Mouse (Mus musculus) forebrain, embryonic 14.5 days (tissue): ENCODE measurements around the gene Rhot1. TPM values are rescaled to one million over a fixed set of nuclear protein-coding genes. Genes with fewer than 3 reads are reported as not detected.
"Not testable (repeated sequence)": the region's sequence is repeated elsewhere in the genome, so short reads cannot be mapped to it uniquely, and the experiment has no call there.

Source experiments
- ATAC-seq: fragments of 200-750 bp; cut with Nextera tagmentation; 2 replicates; pipeline ENCODE4 v1.8.0; 2017; ENCODE audit warnings: mild to moderate bottlenecking, moderate library complexity
- DNase-seq: peaks from one replicate; pipeline ENCODE4 v3.0.0-alpha.2; 2015; ENCODE audit warnings: low spot score
- H3K27ac ChIP-seq: fragments of 300-500 bp; sonication (generic); 2 replicates; pipeline ENCODE4 v1.5.1; 2014; ENCODE audit warnings: low read depth, mild to moderate bottlenecking, control low read depth, low read length, moderate library complexity
- H3K27me3 ChIP-seq: fragments of 300-500 bp; sonication (generic); replicated peaks from 2 replicates; pipeline ENCODE4 v1.6.1; 2014; ENCODE audit warnings: low read length, control low read depth, mixed read lengths; ENCODE audit not compliant: control insufficient read depth, insufficient read depth
- H3K36me3 ChIP-seq: fragments of 300-500 bp; sonication (generic); 2 replicates; pipeline ENCODE4 v1.6.1; 2014; ENCODE audit warnings: low read length, control low read depth; ENCODE audit not compliant: control insufficient read depth, insufficient read depth
- H3K4me1 ChIP-seq: fragments of 300-500 bp; sonication (generic); 2 replicates; pipeline ENCODE4 v1.6.1; 2014; ENCODE audit warnings: antibody characterized with exemption, low read length, control low read depth; ENCODE audit not compliant: control insufficient read depth, insufficient read depth
- H3K4me2 ChIP-seq: fragments of 300-500 bp; sonication (generic); 2 replicates; pipeline ENCODE4 v1.6.1; 2014; ENCODE audit warnings: mild to moderate bottlenecking, control low read depth, low read length
- H3K4me3 ChIP-seq: fragments of 300-500 bp; sonication (generic); 2 replicates; pipeline ENCODE4 v1.5.1; 2014; ENCODE audit warnings: low read depth, low read length, control low read depth
- H3K9ac ChIP-seq: fragments of 300-500 bp; sonication (generic); 2 replicates; pipeline ENCODE4 v1.6.1; 2014; ENCODE audit warnings: mild to moderate bottlenecking, low read length, control low read depth, moderate library complexity
- H3K9me3 ChIP-seq: fragments of 300-500 bp; sonication (generic); replicated peaks from 2 replicates; pipeline ENCODE4 v1.6.1; 2016; ENCODE audit warnings: low read length, control low read depth, mixed read lengths; ENCODE audit not compliant: control insufficient read depth
- WGBS: fragments of 180-500 bp; shearing (Covaris S2); extraction: QIAGEN DNeasy Blood & Tissue Kit; methylation state at CpG from one replicate; pipeline ENCODE4 v1.1.7; 2014; 5-methylcytosine and 5-hydroxymethylcytosine counted together
- polyA plus RNA-seq: library from polyadenylated mRNA; unstranded; fragments of >200 nt; fragmentation: Nextera tagmentation; extraction: Ambion mirVana; gene quantifications from 2 replicates; pipeline ENCODE4 v1.2.1, GENCODE M21; 2014

Rhot1 gene
- polyA plus RNA-seq, 1 experiment from 2014 or later: 68.8 TPM

- H3K9me3 ChIP-seq: no peaks in the 10 kb centered on the region
Observed at GRCm38 (mm10) chr11:80171884-80172283, 36.9 kb upstream of the Rhot1 start.

GRCm38 (mm10) chr11:80173963-80174670, 34.7 kb upstream of the Rhot1 start:
- no peaks in the 10 kb centered on the region for H3K27me3 ChIP-seq
- DNase-seq: no peak
- 91% methylated on average over 11 of the region's 11 CpGs for WGBS
- no peak overlapping the region for H3K4me2 ChIP-seq
- no peak overlapping the region for H3K4me3 ChIP-seq
- ATAC-seq: no peak
- H3K9me3 ChIP-seq: no peaks in the 10 kb centered on the region
- no peak overlapping the region for H3K9ac ChIP-seq
- no peak overlapping the region for H3K27ac ChIP-seq
- no peaks in the 10 kb centered on the region for H3K36me3 ChIP-seq
- no peaks in the 10 kb centered on the region for H3K4me1 ChIP-seq

More at GRCm38 (mm10) chr11:80171884-80172283, 36.9 kb upstream of the Rhot1 start:
- H3K27me3 ChIP-seq: no peaks in the 10 kb centered on the region
- WGBS: 73% methylated on average over 4 of the region's 4 CpGs
- no peaks in the 10 kb centered on the region for H3K4me1 ChIP-seq
- ATAC-seq: no peak
- no peak overlapping the region for H3K4me2 ChIP-seq
- no peak overlapping the region for H3K9ac ChIP-seq
- no peaks in the 10 kb centered on the region for H3K36me3 ChIP-seq
- no peak for DNase-seq
- H3K27ac ChIP-seq: no peak overlapping the region
- H3K4me3 ChIP-seq: no peak overlapping the region

DNA sequence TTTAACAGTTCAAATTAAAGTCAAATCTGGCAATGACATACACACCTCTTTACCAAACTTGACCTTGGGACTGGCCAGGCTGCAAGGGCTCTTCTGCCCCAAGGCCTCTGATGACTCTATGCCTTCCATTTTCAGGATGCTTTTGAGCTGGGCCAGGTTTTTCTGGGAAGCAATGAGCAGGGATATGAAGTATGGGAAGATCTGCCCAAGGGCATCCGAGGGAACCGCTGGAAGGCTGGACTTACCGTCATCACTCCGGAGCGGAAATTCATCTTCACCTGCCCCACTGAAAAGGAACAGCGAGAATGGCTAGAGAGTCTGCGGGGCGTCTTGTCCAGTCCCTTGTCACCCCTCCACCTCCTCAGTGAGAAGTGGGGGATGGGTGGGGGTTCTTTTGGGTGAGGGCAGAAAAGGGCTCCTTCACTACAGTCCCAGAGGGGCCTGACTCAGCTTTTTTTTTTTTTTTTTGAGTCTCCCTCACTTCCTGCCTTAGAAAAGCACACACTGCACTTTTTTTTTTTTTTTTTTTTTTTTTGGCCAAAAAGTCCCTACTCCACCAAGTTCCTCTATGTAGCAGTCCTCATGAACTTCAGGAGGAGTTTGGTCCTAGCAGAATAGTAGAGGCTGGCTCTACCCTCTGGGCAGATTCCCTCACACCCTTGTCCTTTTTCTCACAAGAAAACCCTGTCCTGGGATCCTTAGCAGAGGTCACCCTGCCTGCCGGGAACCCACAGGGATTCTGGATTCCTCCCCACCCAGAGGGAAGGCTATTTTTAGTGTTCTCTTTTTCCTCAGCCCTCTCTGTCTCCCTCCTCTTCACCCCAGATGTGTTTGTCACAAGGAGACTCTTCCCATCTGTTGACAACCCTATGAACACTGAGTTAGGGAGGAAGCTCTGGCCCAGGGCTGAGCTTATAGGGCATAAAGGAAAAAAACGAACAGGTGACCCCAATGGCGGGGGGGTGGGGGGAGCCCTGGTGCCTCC, 31.6 kb upstream of the Rhot1 start:
- DNase-seq (no peak), ATAC-seq (no peak)
- Histone ChIP-seq H3K4me3 (no peak overlapping the region), H3K27ac (no peak overlapping the region), H3K36me3 (no peaks in the 10 kb centered on the region), H3K9ac (no peak overlapping the region), H3K27me3 (no peaks in the 10 kb centered on the region), H3K9me3 (no peaks in the 10 kb centered on the region), H3K4me2 (no peak overlapping the region), H3K4me1 (no peaks in the 10 kb centered on the region)
- 78% methylated on average over 11 of the region's 11 CpGs for WGBS

- Histone ChIP-seq H3K27ac (no peak overlapping the region), H3K9me3 (no peaks in the 10 kb centered on the region), H3K36me3 (no peaks in the 10 kb centered on the region), H3K9ac (no peak overlapping the region), H3K4me3 (no peak overlapping the region), H3K4me1 (no peaks in the 10 kb centered on the region), H3K27me3 (no peaks in the 10 kb centered on the region), H3K4me2 (no peak overlapping the region)
- DNase-seq (no peak), ATAC-seq (no peak)
- WGBS: 84% methylated on average over 8 of the region's 8 CpGs
Observed at GRCm38 (mm10) chr11:80178316-80178715, 30.5 kb upstream of the Rhot1 start.

DNA sequence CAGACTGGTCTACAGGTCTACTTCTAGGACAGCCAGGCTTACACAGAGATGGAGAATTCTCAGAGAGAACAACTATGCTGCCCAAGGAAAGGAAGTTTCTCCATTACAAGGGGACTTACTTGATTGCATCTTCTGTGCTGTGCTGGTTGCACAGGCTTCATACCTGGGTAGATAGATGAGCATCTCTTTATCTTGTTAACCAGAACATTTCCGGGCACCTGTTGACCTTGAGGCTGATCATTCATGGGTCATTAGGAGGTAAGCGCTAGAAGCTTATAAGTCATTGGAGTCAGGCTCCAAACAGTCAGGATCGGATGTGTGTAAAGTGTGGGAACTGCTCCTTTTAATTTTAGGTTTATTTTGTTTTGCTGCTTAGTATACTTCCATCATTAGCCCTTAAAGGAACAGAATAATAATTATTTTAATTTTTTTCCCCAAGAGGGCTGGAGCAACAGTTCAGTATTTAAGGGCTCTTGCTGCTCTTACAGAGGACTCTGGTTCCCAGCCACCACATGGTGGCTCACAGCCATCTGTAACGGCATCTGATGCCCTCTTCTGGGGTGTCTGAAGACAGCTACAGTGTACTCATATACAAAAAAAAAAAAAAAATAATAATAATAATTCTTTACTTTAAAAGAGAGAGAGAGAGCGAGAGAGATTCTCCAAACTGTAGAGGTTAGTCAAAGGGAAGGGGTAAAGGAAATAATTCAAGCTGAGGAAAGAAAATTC, 27.6 kb upstream of the Rhot1 start:
- Histone ChIP-seq H3K9ac (no peak overlapping the region), H3K27ac (no peak overlapping the region), H3K27me3 (no peaks in the 10 kb centered on the region), H3K4me1 (no peaks in the 10 kb centered on the region), H3K36me3 (no peaks in the 10 kb centered on the region), H3K9me3 (no peaks in the 10 kb centered on the region), H3K4me2 (no peak overlapping the region), H3K4me3 (no peak overlapping the region)
- DNase-seq: no peak
- no peak for ATAC-seq
- 73% methylated on average over 5 of the region's 5 CpGs for WGBS

GRCm38 (mm10) chr11:80183054-80183704, 25.6 kb upstream of the Rhot1 start:
- H3K9ac ChIP-seq: peak overlapping the region; percentile 68
- H3K9me3 ChIP-seq, H3K27ac ChIP-seq, DNase-seq, H3K36me3 ChIP-seq, H3K27me3 ChIP-seq, H3K4me1 ChIP-seq: not testable (repeated sequence)
- peak overlapping the region; percentile 63 for H3K4me2 ChIP-seq
- peak overlapping the region; percentile 47 for H3K4me3 ChIP-seq
- peak; percentile 23; the same call in 1 of the 2 replicates for ATAC-seq
- WGBS: 47% methylated on average over 12 of the region's 12 CpGs

- ATAC-seq: peak; percentile 76
- peak within 1 kb of the TSS; percentile 17; the same call in 1 of the 2 replicates for H3K27ac ChIP-seq
- 1% methylated on average over 33 of the region's 33 CpGs for WGBS
Observed at GRCm38 (mm10) chr11:80183705-80184255, 25.0 kb upstream of the Rhot1 start, which contains the start of gene Rnf135. Rnf135 (plus strand) TSS chr11:80183851.

DNA sequence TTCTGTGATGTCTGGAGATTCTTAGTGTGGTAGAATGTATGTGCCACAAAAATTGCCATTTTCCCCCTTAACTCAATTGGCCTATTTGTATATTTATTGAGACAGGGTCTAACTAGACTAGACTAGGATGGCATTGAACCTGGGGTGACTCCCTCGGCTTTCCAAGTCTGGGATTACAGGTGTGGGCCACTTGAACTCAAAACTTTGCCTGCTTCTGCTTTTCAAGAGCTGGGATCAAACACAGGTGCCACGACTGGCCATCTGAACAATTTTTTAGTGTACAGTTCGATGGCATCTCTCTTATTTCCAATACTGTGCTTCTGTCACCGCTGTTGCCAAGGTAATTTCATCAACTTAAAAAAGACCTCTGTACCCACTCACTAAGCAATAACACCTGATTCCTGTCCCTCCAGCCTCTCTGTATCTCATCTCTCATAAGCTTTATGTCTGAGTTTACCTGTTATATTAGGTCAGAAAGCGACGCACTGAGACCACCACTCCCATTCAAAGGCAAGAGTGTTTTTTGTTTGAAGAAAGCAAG, 24.2 kb upstream of the Rhot1 start:
- 86% methylated on average over 6 of the region's 6 CpGs for WGBS
- Histone ChIP-seq H3K9ac (no peak overlapping the region), H3K27me3 (no peaks in the 10 kb centered on the region), H3K4me3 (0 out of 2 replicates have a peak overlapping the region, but pooled peaks have one; percentile 47), H3K4me1 (no peaks in the 10 kb centered on the region), H3K36me3 (no peaks in the 10 kb centered on the region), H3K9me3 (no peaks in the 10 kb centered on the region), H3K27ac (no peak overlapping the region), H3K4me2 (peak overlapping the region; percentile 63)
- ATAC-seq: no peak
- DNase-seq: no peak

More at GRCm38 (mm10) chr11:80183705-80184255, 25.0 kb upstream of the Rhot1 start, which contains the start of gene Rnf135:
- Histone ChIP-seq H3K9me3 (no peaks in the 10 kb centered on the region), H3K4me2 (peak within 1 kb of the TSS; percentile 63), H3K4me1 (no peaks in the 10 kb centered on the region), H3K9ac (peak within 1 kb of the TSS; percentile 68), H3K4me3 (peak within 1 kb of the TSS; percentile 47), H3K27me3 (no peaks in the 10 kb centered on the region), H3K36me3 (no peaks in the 10 kb centered on the region)
- peak; percentile 75 for DNase-seq
